Mouse (Mus musculus): ENCODE data around the gene Adtrp. TPM values are rescaled to one million over a fixed set of nuclear protein-coding genes. Genes with fewer than 3 reads are reported as not detected.

Gene Adtrp
- total and polyA plus RNA-seq, 2 experiments from 2014 or later = 0.12 TPM; not detected in 1

DNA sequence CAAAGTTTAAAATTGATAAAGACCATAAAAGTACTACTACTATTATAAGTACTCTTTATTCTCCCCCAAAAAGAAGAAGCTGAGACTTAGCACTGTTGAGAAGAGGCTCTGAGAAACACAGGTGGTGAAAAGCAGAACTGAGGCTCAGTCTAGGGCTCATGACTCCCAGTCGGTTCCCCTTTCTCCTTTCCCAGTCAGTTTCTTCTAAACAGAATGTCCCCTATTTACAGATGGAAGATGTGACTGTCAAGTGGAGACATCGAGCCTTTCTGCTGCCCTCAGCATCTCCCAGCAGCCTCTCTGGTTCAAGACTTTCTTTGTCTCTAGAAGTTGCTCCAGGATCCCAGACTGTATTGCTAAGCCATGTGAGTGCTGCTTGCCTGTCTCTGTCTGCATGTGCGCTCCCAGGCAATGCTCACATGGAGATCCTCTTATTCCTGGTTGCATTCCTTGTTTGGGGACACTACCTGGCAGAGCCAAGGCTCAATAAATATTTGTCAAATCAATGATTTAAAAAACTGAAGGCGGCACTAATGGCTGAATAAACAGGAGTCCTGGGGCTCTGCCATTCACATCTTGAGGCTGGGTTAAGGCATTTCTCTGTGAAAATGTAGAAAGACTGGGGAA lies 36.3 kb upstream of the Adtrp start:
- TF ChIP-seq EP300 (IDR thresholded peaks at IDR 0.05; ENCODE audit: low read depth) (no peak), CTCF (IDR thresholded peaks at IDR 0.05; ENCODE audit: low read depth) (no peak)
- no peaks in the 10 kb centered on the region for H3K9me3 ChIP-seq (replicated peaks; ENCODE audit: control insufficient read depth, low read length)
- H3K4me3 ChIP-seq (ENCODE audit: low read depth, low read length) = no peak overlapping the region
- DNase-seq (ENCODE audit: low spot score) (no peak), ATAC-seq (ENCODE audit: insufficient read depth, low read depth) (no peak)
- WGBS = 66% methylated on average over 4 of the region's 4 CpGs
- no peak overlapping the region for H3K9ac ChIP-seq (replicated peaks; ENCODE audit: low read depth, low read length)
- H3K27me3 ChIP-seq (ENCODE audit: control insufficient read depth, insufficient read depth, low read length) = no peaks in the 10 kb centered on the region
- no peak overlapping the region for H3K4me2 ChIP-seq (ENCODE audit: low read depth, low read length)
- peaks cover 12% of the 10 kb centered on the region for H3K4me1 ChIP-seq (ENCODE audit: control insufficient read depth, insufficient read depth)
- no peaks in the 10 kb centered on the region for H3K36me3 ChIP-seq (replicated peaks; ENCODE audit: control insufficient read depth, insufficient read depth, low read length)
- no peak overlapping the region for H3K27ac ChIP-seq (ENCODE audit: low read depth)

DNA sequence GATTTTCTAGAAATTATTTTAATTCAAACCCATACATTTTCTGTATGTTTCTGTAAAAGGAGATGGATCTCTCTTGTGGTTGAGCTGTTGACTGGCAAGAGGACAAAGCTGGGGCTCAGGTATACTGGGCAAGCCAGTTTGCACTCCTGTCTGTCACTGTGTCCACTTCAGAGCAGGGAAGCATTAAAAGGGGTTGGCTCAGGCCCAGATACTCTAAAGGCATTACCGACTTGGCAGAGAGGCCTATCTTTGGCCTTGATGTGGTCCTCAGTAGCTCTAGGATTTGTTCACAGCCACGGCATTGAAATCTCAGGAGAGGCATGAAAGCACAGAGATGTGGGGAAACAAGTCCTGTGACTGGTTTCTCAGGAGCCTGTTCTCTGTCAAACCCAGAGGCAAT lies 33.7 kb upstream of the Adtrp start:
- TF ChIP-seq CTCF (IDR thresholded peaks at IDR 0.05; ENCODE audit: low read depth) = no peak
- Histone ChIP-seq H3K9me3 (replicated peaks; ENCODE audit: control insufficient read depth, low read length) (no peaks in the 10 kb centered on the region), H3K4me2 (ENCODE audit: low read depth, low read length) (no peak overlapping the region), H3K4me1 (ENCODE audit: control insufficient read depth, insufficient read depth) (peaks cover 12% of the 10 kb centered on the region), H3K27me3 (ENCODE audit: control insufficient read depth, insufficient read depth, low read length) (no peaks in the 10 kb centered on the region), H3K9ac (replicated peaks; ENCODE audit: low read depth, low read length) (no peak overlapping the region), H3K27ac (ENCODE audit: low read depth) (no peak overlapping the region), H3K4me3 (ENCODE audit: low read depth, low read length) (no peak overlapping the region), H3K36me3 (replicated peaks; ENCODE audit: control insufficient read depth, insufficient read depth, low read length) (no peaks in the 10 kb centered on the region)
- 23% methylated on average over 2 of the region's 2 CpGs for WGBS
- DNase-seq (ENCODE audit: low spot score) (peak; percentile 63), ATAC-seq (ENCODE audit: insufficient read depth, low read depth) (peak; percentile 81)

DNA sequence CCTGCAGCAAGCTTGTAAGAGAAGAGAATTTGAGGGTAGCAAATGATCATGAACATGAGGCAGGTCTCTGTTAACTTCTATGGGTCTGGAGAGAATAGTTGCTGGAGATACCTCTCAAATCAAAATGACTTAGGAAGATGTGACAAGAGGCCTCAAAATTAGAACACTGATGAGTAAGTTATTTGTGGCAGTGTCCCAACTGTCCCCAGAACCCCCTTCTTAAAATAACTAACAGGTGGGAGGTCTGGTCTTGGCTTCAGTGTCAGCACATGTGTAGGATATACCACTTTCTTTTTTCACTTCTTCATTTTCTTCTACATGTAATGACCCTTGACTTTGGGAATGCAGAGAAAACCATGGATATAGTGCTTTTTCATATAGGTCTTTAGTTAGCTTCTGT lies 33.0 kb upstream of the Adtrp start:
- Histone ChIP-seq H3K4me1 (ENCODE audit: control insufficient read depth, insufficient read depth) (peaks cover 12% of the 10 kb centered on the region), H3K9ac (replicated peaks; ENCODE audit: low read depth, low read length) (no peak overlapping the region)
- TF ChIP-seq EP300 (IDR thresholded peaks at IDR 0.05; ENCODE audit: low read depth) (no peak), CTCF (IDR thresholded peaks at IDR 0.05; ENCODE audit: low read depth) (no peak)

DNA sequence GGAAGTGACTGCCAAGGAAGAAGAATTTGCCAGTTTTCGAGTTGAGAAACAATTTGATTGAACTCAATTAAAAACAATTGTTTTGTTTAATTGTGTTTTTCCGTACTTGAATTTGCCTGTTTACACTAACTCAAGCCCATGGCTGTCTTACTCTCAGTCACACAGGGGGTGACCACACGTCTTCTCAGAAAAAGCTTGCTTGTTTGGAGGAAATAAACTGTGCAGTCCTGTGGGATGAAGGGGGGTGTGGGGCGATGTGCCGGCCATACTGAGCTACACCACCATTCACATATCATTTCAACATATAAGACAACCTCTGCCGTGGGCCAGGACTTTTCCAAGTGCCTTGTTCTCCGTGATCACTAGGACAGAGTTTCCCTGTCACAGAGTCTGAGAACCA lies 25.2 kb upstream of the Adtrp start:
- no peak for ATAC-seq (ENCODE audit: insufficient read depth, low read depth)

More for the DNA sequence above, 33.0 kb upstream of the Adtrp start:
- ATAC-seq (ENCODE audit: insufficient read depth, low read depth) (no peak), DNase-seq (ENCODE audit: low spot score) (no peak)
- Histone ChIP-seq H3K27me3 (ENCODE audit: control insufficient read depth, insufficient read depth, low read length) (no peaks in the 10 kb centered on the region), H3K27ac (ENCODE audit: low read depth) (no peak overlapping the region), H3K9me3 (replicated peaks; ENCODE audit: control insufficient read depth, low read length) (no peaks in the 10 kb centered on the region), H3K4me2 (ENCODE audit: low read depth, low read length) (no peak overlapping the region), H3K4me3 (ENCODE audit: low read depth, low read length) (no peak overlapping the region), H3K36me3 (replicated peaks; ENCODE audit: control insufficient read depth, insufficient read depth, low read length) (no peaks in the 10 kb centered on the region)

DNA sequence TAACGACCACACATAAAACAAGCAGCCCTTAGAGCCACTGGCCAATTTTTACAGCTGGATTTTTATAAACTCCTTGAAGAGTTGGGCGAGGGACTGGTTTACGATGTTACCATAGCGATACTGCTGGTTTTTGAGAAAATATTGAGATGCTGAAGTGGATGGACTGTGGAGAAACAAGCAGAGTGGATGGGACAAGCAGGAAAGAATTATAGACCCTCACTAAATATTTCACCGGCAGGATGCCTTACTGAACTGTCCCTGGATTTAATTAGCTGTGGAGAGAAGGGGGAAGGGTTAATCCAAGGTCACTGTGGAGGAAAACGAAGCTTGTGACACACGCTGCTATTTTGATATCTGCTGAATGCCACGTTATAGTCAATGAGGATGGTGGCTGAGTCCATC lies 24.7 kb upstream of the Adtrp start:
- no peaks in the 10 kb centered on the region for H3K9me3 ChIP-seq (replicated peaks; ENCODE audit: control insufficient read depth, low read length)
- no peaks in the 10 kb centered on the region for H3K36me3 ChIP-seq (replicated peaks; ENCODE audit: control insufficient read depth, insufficient read depth, low read length)
- no peak overlapping the region for H3K4me3 ChIP-seq (ENCODE audit: low read depth, low read length)
- TF ChIP-seq CTCF (IDR thresholded peaks at IDR 0.05; ENCODE audit: low read depth) (no peak), EP300 (IDR thresholded peaks at IDR 0.05; ENCODE audit: low read depth) (no peak)
- DNase-seq (ENCODE audit: low spot score) = peak; percentile 21
- no peak for ATAC-seq (ENCODE audit: insufficient read depth, low read depth)
- WGBS = 36% methylated on average over 8 of the region's 8 CpGs
- H3K27me3 ChIP-seq (ENCODE audit: control insufficient read depth, insufficient read depth, low read length) = no peaks in the 10 kb centered on the region
- no peak overlapping the region for H3K27ac ChIP-seq (ENCODE audit: low read depth)
- no peaks in the 10 kb centered on the region for H3K4me1 ChIP-seq (ENCODE audit: control insufficient read depth, insufficient read depth)
- H3K4me2 ChIP-seq (ENCODE audit: low read depth, low read length) = peak overlapping the region; percentile 30
- H3K9ac ChIP-seq (replicated peaks; ENCODE audit: low read depth, low read length) = no peak overlapping the region

More for the DNA sequence above, 25.2 kb upstream of the Adtrp start:
- H3K4me3 ChIP-seq (ENCODE audit: low read depth, low read length) = no peak overlapping the region
- TF ChIP-seq CTCF (IDR thresholded peaks at IDR 0.05; ENCODE audit: low read depth) = no peak
- TF ChIP-seq EP300 (IDR thresholded peaks at IDR 0.05; ENCODE audit: low read depth) = no peak
- H3K9ac ChIP-seq (replicated peaks; ENCODE audit: low read depth, low read length) = no peak overlapping the region
- H3K4me1 ChIP-seq (ENCODE audit: control insufficient read depth, insufficient read depth) = no peaks in the 10 kb centered on the region
- peak overlapping the region; percentile 30; the same call in 1 of the 2 replicates for H3K4me2 ChIP-seq (ENCODE audit: low read depth, low read length)
- no peaks in the 10 kb centered on the region for H3K27me3 ChIP-seq (ENCODE audit: control insufficient read depth, insufficient read depth, low read length)
- DNase-seq (ENCODE audit: low spot score) = no peak
- 75% methylated on average over 7 of the region's 7 CpGs for WGBS
- H3K9me3 ChIP-seq (replicated peaks; ENCODE audit: control insufficient read depth, low read length) = no peaks in the 10 kb centered on the region
- no peaks in the 10 kb centered on the region for H3K36me3 ChIP-seq (replicated peaks; ENCODE audit: control insufficient read depth, insufficient read depth, low read length)
- no peak overlapping the region for H3K27ac ChIP-seq (ENCODE audit: low read depth)

DNA sequence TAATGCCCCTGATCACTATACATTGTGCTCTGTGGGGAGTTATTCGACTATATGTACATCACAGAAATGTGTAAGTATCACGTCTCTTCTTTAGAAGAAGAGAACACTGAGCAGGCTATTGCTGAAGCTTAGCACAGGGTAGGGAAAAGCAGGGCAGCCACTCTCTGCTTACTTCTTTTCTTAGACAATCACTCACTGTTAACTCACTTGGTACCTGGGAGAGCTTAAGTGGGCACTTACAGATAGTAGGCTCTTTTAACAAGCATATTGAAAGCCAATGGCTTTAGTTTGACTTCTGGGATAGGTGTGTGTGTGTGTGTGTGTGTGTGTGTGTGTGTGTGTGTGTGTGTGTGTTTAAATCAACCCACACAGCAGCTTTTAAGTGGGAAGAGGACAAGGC lies 20.0 kb upstream of the Adtrp start:
- ATAC-seq (ENCODE audit: insufficient read depth, low read depth) (no peak), DNase-seq (ENCODE audit: low spot score) (no peak)
- Histone ChIP-seq H3K4me1 (ENCODE audit: control insufficient read depth, insufficient read depth) (no peaks in the 10 kb centered on the region), H3K9ac (replicated peaks; ENCODE audit: low read depth, low read length) (no peak overlapping the region), H3K4me2 (ENCODE audit: low read depth, low read length) (no peak overlapping the region), H3K9me3 (replicated peaks; ENCODE audit: control insufficient read depth, low read length) (no peaks in the 10 kb centered on the region), H3K4me3 (ENCODE audit: low read depth, low read length) (no peak overlapping the region), H3K27me3 (ENCODE audit: control insufficient read depth, insufficient read depth, low read length) (no peaks in the 10 kb centered on the region), H3K27ac (ENCODE audit: low read depth) (no peak overlapping the region), H3K36me3 (replicated peaks; ENCODE audit: control insufficient read depth, insufficient read depth, low read length) (no peaks in the 10 kb centered on the region)
- WGBS = 60% methylated on average over 2 of the region's 2 CpGs
- no peak for TF ChIP-seq CTCF (IDR thresholded peaks at IDR 0.05; ENCODE audit: low read depth)
- TF ChIP-seq EP300 (IDR thresholded peaks at IDR 0.05; ENCODE audit: low read depth) = no peak
